Mouse (Mus musculus) forebrain, postnatal 0 days (tissue): ENCODE results near the gene Pik3r4. TPM values are rescaled to one million over a fixed set of nuclear protein-coding genes. Genes with fewer than 3 reads are reported as not detected.

Experiments used
- ATAC-seq: fragments of 200-750 bp; cut with Nextera tagmentation; 2 replicates; pipeline ENCODE4 v1.8.0; 2017; ENCODE audit warnings: mild to moderate bottlenecking, moderate library complexity
- DNase-seq: peaks from one replicate; pipeline ENCODE4 v3.0.0-alpha.2; 2015
- H3K27ac ChIP-seq: fragments of 300-500 bp; sonication (generic); 2 replicates; pipeline ENCODE4 v1.5.1; 2014; ENCODE audit warnings: low read depth, mild to moderate bottlenecking, antibody characterized with exemption, low read length, moderate library complexity, mixed read lengths
- H3K27me3 ChIP-seq: fragments of 300-500 bp; sonication (generic); 2 replicates; pipeline ENCODE4 v1.6.1; 2014; ENCODE audit warnings: mild to moderate bottlenecking, low read length, mixed read lengths; ENCODE audit not compliant: insufficient read depth
- H3K36me3 ChIP-seq: fragments of 300-500 bp; sonication (generic); 2 replicates; pipeline ENCODE4 v1.6.1; 2014; ENCODE audit warnings: mild to moderate bottlenecking, moderate library complexity; ENCODE audit not compliant: insufficient read depth
- H3K4me1 ChIP-seq: fragments of 300-500 bp; sonication (generic); 2 replicates; pipeline ENCODE4 v1.6.1; 2014; ENCODE audit warnings: antibody characterized with exemption; ENCODE audit not compliant: insufficient read depth
- H3K4me2 ChIP-seq: fragments of 300-500 bp; sonication (generic); 2 replicates; pipeline ENCODE4 v1.6.1; 2014; ENCODE audit warnings: low read depth, mild to moderate bottlenecking, moderate library complexity
- H3K4me3 ChIP-seq: fragments of 300-500 bp; sonication (generic); 2 replicates; pipeline ENCODE4 v1.5.1; 2014; ENCODE audit warnings: low read depth, low read length, mixed read lengths
- H3K9ac ChIP-seq: fragments of 300-500 bp; sonication (generic); 2 replicates; pipeline ENCODE4 v1.6.1; 2014; ENCODE audit warnings: mild to moderate bottlenecking
- H3K9me3 ChIP-seq: fragments of 300-500 bp; sonication (generic); 2 replicates; pipeline ENCODE4 v1.6.1; 2016; ENCODE audit warnings: low read length
- CTCF ChIP-seq: sonication (generic); IDR thresholded peaks from 2 replicates; pipeline ENCODE4 v1.5.1; 2016; ENCODE audit warnings: antibody characterized with exemption, control low read depth, low read depth
- WGBS: fragments of 180-500 bp; shearing (Covaris S2); extraction: QIAGEN DNeasy Blood & Tissue Kit; methylation state at CpG from one replicate; pipeline ENCODE4 v1.1.7; 2014; 5-methylcytosine and 5-hydroxymethylcytosine counted together
- polyA plus RNA-seq: library from polyadenylated mRNA; unstranded; fragments of >200 nt; fragmentation: Nextera tagmentation; extraction: Ambion mirVana; gene quantifications from 2 replicates; pipeline ENCODE4 v1.2.1, GENCODE M21; 2015
- total RNA-seq: library from RNA; depleted of rRNA; stranded (reverse); fragments of >200 nt; gene quantifications from 2 replicates; pipeline ENCODE4 v1.2.3, GENCODE M21; 2014; rRNA removed

Pik3r4 gene
- total and polyA plus RNA-seq, 2 experiments from 2014 or later = 12.9 to 20.8 TPM

DNA sequence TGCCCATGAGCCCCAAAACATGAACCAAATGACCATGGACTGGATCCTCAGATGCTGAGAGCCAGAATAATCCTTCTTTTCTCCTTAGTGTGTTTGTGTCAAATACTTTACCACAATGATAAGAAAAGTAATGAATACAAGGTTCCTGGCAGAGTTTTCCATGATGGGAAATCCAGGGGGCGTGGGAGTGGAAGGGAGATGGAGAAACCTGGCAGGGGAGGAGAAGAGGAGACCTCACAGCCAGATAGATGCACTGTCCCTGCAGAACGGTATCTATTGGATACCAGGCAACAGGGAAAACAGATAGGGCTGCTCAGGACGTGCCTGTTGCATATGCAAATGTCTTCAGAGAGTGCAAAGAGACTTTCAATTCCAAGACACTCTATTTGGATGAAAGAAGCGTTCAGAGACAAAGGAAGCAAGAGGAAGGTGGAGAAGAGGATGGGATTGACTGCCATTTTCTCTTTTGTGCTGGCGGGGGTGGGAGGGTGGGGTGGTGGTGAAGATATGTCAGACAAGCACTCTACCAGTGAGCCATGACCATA is 77.1 kb downstream of the Pik3r4 start:
- Histone ChIP-seq H3K27me3 (no peaks in the 10 kb centered on the region), H3K36me3 (no peaks in the 10 kb centered on the region), H3K27ac (no peak overlapping the region), H3K4me2 (no peak overlapping the region), H3K4me1 (no peaks in the 10 kb centered on the region), H3K9me3 (no peaks in the 10 kb centered on the region), H3K4me3 (no peak overlapping the region), H3K9ac (no peak overlapping the region)
- no peak for TF ChIP-seq CTCF
- 48% methylated on average over 5 of the region's 5 CpGs for WGBS
- ATAC-seq (no peak), DNase-seq (no peak)

DNA sequence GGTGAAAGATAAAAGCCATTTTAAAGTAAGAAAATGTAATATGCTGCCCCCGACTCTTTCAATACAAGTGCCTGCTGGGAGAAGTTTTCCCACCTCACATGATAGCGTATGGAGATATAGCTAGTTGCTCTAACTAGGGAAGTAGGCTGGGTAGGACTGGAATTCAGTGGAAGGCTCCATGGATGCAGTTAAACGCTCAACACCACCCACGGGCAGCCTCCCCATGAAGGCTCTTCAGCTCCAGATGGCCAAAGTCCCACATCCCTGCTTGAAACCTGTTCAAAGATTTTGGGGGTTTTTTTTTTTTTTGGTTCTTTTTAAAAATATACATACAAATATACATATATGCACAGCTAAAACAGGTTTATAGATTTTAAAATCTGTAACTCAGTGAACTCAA is 77.7 kb downstream of the Pik3r4 start:
- H3K9ac ChIP-seq = no peak overlapping the region
- WGBS = 76% methylated on average over 4 of the region's 4 CpGs
- H3K27me3 ChIP-seq = no peaks in the 10 kb centered on the region
- TF ChIP-seq CTCF = no peak
- no peaks in the 10 kb centered on the region for H3K4me1 ChIP-seq
- no peaks in the 10 kb centered on the region for H3K36me3 ChIP-seq
- no peak overlapping the region for H3K27ac ChIP-seq
- DNase-seq (no peak), ATAC-seq (no peak)
- H3K4me3 ChIP-seq = no peak overlapping the region
- H3K9me3 ChIP-seq = no peaks in the 10 kb centered on the region
- H3K4me2 ChIP-seq = no peak overlapping the region

DNA sequence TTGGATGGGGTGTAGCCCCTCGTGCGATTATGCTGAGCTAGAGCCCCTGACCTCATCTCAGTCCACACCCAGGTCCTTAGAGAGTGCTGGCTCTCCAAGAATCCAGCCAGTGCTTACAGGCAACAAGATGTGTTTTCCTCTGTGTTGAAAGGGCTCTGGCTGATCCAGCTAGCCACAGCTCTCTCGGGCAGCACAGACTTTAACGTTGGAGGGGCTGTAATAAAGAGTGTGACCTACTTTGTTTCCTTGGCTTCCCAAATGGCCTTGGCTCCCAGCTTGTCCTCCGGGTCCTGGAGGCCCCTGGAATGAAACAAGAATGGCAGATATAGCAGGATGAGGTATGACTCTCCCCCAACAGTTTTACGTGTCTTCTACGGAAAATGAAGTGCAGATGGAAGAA is 89.2 kb downstream of the Pik3r4 start:
- no peak for ATAC-seq
- no peak for TF ChIP-seq CTCF
- no peaks in the 10 kb centered on the region for H3K4me1 ChIP-seq
- no peak for DNase-seq
- H3K4me2 ChIP-seq = no peak overlapping the region
- H3K27me3 ChIP-seq = no peaks in the 10 kb centered on the region
- no peaks in the 10 kb centered on the region for H3K36me3 ChIP-seq
- H3K9ac ChIP-seq = no peak overlapping the region
- no peak overlapping the region for H3K4me3 ChIP-seq
- 78% methylated on average over 7 of the region's 7 CpGs for WGBS
- no peaks in the 10 kb centered on the region for H3K9me3 ChIP-seq
- no peak overlapping the region for H3K27ac ChIP-seq

DNA sequence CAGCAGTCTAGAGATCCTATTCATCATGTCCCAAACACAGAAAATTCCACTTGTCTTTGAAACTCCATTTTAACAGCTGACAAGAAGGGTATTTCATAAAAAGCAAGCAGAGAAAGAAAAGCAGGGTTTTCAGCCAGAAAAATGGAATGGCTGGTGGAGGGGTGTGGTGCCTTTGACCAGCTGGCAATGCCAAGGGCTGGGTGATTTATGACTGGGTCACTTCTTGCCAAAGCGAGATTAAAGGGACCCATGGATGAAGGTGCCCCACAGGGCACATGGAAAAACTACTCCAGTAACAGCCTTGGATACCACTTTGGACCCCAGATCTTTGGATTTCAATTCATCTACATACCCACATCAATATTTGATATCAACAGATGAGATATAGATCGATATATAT is 91.9 kb downstream of the Pik3r4 start:
- Histone ChIP-seq H3K4me1 (no peaks in the 10 kb centered on the region; the same call in 1 of the 2 replicates), H3K9ac (no peak overlapping the region), H3K4me2 (no peak overlapping the region), H3K36me3 (no peaks in the 10 kb centered on the region), H3K9me3 (no peaks in the 10 kb centered on the region), H3K4me3 (no peak overlapping the region), H3K27ac (0 out of 2 replicates have a peak overlapping the region, but pooled peaks have one; percentile 35), H3K27me3 (no peaks in the 10 kb centered on the region)
- ATAC-seq (no peak), DNase-seq (no peak)
- 78% methylated on average over 2 of the region's 2 CpGs for WGBS
- TF ChIP-seq CTCF = no peak

DNA sequence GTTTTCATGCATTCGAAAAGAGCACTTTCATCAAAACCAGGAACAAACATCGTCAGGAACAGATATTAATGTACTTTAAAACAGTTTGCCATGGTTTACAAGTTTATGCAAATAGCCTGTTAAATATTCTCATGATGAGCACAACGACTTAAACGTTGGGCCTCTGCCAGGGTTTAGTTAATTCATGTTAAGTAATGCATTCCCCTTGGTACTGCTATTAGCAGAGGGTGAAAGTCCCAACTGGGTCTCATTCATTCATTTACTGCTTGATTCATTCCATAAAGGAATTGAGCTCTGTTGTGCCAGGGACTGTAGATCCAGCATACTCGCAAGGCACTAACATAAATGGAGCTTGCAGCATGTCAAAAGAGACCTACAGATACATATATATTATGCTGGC is 92.4 kb downstream of the Pik3r4 start:
- TF ChIP-seq CTCF = no peak
- no peak overlapping the region for H3K4me3 ChIP-seq
- H3K27me3 ChIP-seq = no peaks in the 10 kb centered on the region
- H3K27ac ChIP-seq = no peak overlapping the region
- no peak overlapping the region for H3K4me2 ChIP-seq
- no peak overlapping the region for H3K9ac ChIP-seq
- ATAC-seq = no peak
- peak; percentile 41 for DNase-seq
- H3K36me3 ChIP-seq = no peaks in the 10 kb centered on the region
- no peaks in the 10 kb centered on the region for H3K9me3 ChIP-seq
- WGBS = 24% methylated on average over 5 of the region's 5 CpGs
- no peaks in the 10 kb centered on the region; the same call in 1 of the 2 replicates for H3K4me1 ChIP-seq

Other genes starting within 250 kb of the Pik3r4 start
- 7.2 and 13.8 TPM in 2 replicates for gene Aste1, start 247.6 kb upstream of the Pik3r4 start, total RNA-seq
- 7.7 and 8.8 TPM in 2 replicates for gene Aste1, start 247.6 kb upstream of the Pik3r4 start, polyA plus RNA-seq
- 2.9 and 4.1 TPM in 2 replicates for gene Nek11, start 247.5 kb upstream of the Pik3r4 start, total RNA-seq
- 1.6 and 3.3 TPM in 2 replicates for gene Nek11, start 247.5 kb upstream of the Pik3r4 start, polyA plus RNA-seq
- gene Atp2c1, start 115.7 kb upstream of the Pik3r4 start, total RNA-seq = 207 and 248 TPM in 2 replicates
- 53.8 and 80.6 TPM in 2 replicates for gene Atp2c1, start 115.7 kb upstream of the Pik3r4 start, polyA plus RNA-seq
- gene Col6a6, start 185.2 kb downstream of the Pik3r4 start, total RNA-seq = 0.23 and 0.33 TPM in 2 replicates
- 0.03 and 0.11 TPM in 2 replicates for gene Col6a6, start 185.2 kb downstream of the Pik3r4 start, polyA plus RNA-seq